Mouse (Mus musculus): ENCODE results near the gene Gm5965.

GRCm38 (mm10) chr16:88777596-88777995 is at the start of gene Gm5965:
- TF ChIP-seq GATA1 (IDR thresholded peaks at IDR 0.05; ENCODE audit: low read length) (no peak), TAL1 (IDR thresholded peaks at IDR 0.05; ENCODE audit: low read length) (no peak)

Measured in erythroblast, embryonic 14.5 days (primary cell).